Mouse (Mus musculus) liver, postnatal 0 days (tissue): ENCODE results near the gene Nsg1. TPM values are rescaled to one million over a fixed set of nuclear protein-coding genes. Genes with fewer than 3 reads are reported as not detected.

ENCODE experiments used
- ATAC-seq: fragments of 200-750 bp; cut with Nextera tagmentation; 2 replicates; pipeline ENCODE4 v1.8.0; 2017; ENCODE audit warnings: mild to moderate bottlenecking, moderate library complexity
- DNase-seq: peaks from one replicate; pipeline ENCODE4 v3.0.0-alpha.2; 2016
- H3K27ac ChIP-seq: fragments of 300-500 bp; sonication (generic); 2 replicates; pipeline ENCODE4 v1.5.1; 2014; ENCODE audit warnings: antibody characterized with exemption, moderate library complexity, mild to moderate bottlenecking, low read depth
- H3K27me3 ChIP-seq: fragments of 300-500 bp; sonication (generic); 2 replicates; pipeline ENCODE4 v1.6.1; 2014; ENCODE audit warnings: low read length, control low read depth, mixed read lengths; ENCODE audit not compliant: insufficient read depth
- H3K36me3 ChIP-seq: fragments of 300-500 bp; sonication (generic); replicated peaks from 2 replicates; pipeline ENCODE4 v1.6.1; 2014; ENCODE audit warnings: mild to moderate bottlenecking, control low read depth, low read length, moderate library complexity, mixed read lengths; ENCODE audit not compliant: insufficient read depth
- H3K4me1 ChIP-seq: fragments of 300-500 bp; sonication (generic); 2 replicates; pipeline ENCODE4 v1.6.1; 2014; ENCODE audit warnings: antibody characterized with exemption, mild to moderate bottlenecking, control low read depth; ENCODE audit not compliant: insufficient read depth
- H3K4me2 ChIP-seq: fragments of 300-500 bp; sonication (generic); 2 replicates; pipeline ENCODE4 v1.6.1; 2014; ENCODE audit warnings: low read depth, mild to moderate bottlenecking, low read length, moderate library complexity, mixed read lengths
- H3K4me3 ChIP-seq: fragments of 300-500 bp; sonication (generic); 2 replicates; pipeline ENCODE4 v1.5.1; 2014; ENCODE audit warnings: low read depth, low read length
- H3K9ac ChIP-seq: fragments of 300-500 bp; sonication (generic); replicated peaks from 2 replicates; pipeline ENCODE4 v1.6.1; 2014; ENCODE audit warnings: mild to moderate bottlenecking, moderate library complexity
- H3K9me3 ChIP-seq: fragments of 300-500 bp; sonication (generic); 2 replicates; pipeline ENCODE4 v1.6.1; 2016; ENCODE audit warnings: mild to moderate bottlenecking, control low read depth, low read length, mixed read lengths
- CTCF ChIP-seq: sonication (generic); IDR thresholded peaks from 2 replicates; pipeline ENCODE4 v1.5.1; 2016; ENCODE audit warnings: antibody characterized with exemption, low read depth
- EP300 ChIP-seq: IDR thresholded peaks from 2 replicates; pipeline ENCODE4 v1.6.1; 2016; ENCODE audit warnings: antibody characterized with exemption, low read depth, mild to moderate bottlenecking
- WGBS: fragments of 180-500 bp; shearing (Covaris S2); extraction: QIAGEN DNeasy Blood & Tissue Kit; methylation state at CpG from one replicate; pipeline ENCODE4 v1.1.7; 2014; ENCODE audit not compliant: insufficient replicate concordance; 5-methylcytosine and 5-hydroxymethylcytosine counted together
- polyA plus RNA-seq: library from polyadenylated mRNA; unstranded; fragments of >200 nt; fragmentation: Nextera tagmentation; extraction: Ambion mirVana; gene quantifications from 2 replicates; pipeline ENCODE4 v1.2.1, GENCODE M21; 2015

Nsg1 gene
- polyA plus RNA-seq, 1 experiment from 2014 or later, result 1.3 TPM

- H3K9ac ChIP-seq, result no peak overlapping the region
- H3K4me2 ChIP-seq, result no peak overlapping the region
- no peak for ATAC-seq
- no peak for TF ChIP-seq CTCF
- TF ChIP-seq EP300, result no peak
- H3K4me1 ChIP-seq, result no peaks in the 10 kb centered on the region
- H3K27me3 ChIP-seq, result peaks cover 3% of the 10 kb centered on the region; the same call in 1 of the 2 replicates
- WGBS, result 74% methylated on average over 10 of the region's 10 CpGs
- no peaks in the 10 kb centered on the region for H3K36me3 ChIP-seq
- DNase-seq, result no peak
- no peak overlapping the region for H3K27ac ChIP-seq
- no peaks in the 10 kb centered on the region for H3K9me3 ChIP-seq
- no peak overlapping the region for H3K4me3 ChIP-seq
Measured at GRCm38 (mm10) chr5:38152201-38153108, 7.3 kb downstream of the Nsg1 start.

- no peak overlapping the region for H3K4me2 ChIP-seq
- ATAC-seq, result no peak
- 69% methylated on average over 3 of the region's 3 CpGs for WGBS
- H3K36me3 ChIP-seq, result no peaks in the 10 kb centered on the region
- no peak overlapping the region for H3K27ac ChIP-seq
- TF ChIP-seq EP300, result no peak
- no peak for TF ChIP-seq CTCF
- no peaks in the 10 kb centered on the region for H3K27me3 ChIP-seq
- no peak overlapping the region for H3K4me3 ChIP-seq
- H3K9ac ChIP-seq, result no peak overlapping the region
- H3K4me1 ChIP-seq, result no peaks in the 10 kb centered on the region
- DNase-seq, result no peak
- no peaks in the 10 kb centered on the region for H3K9me3 ChIP-seq
Measured at GRCm38 (mm10) chr5:38151264-38151663, 8.4 kb downstream of the Nsg1 start.

GRCm38 (mm10) chr5:38146524-38146923 is 13.2 kb downstream of the Nsg1 start:
- DNase-seq, result no peak
- no peak overlapping the region for H3K4me3 ChIP-seq

GRCm38 (mm10) chr5:38140893-38141292 is 18.8 kb downstream of the Nsg1 start:
- Histone ChIP-seq H3K36me3 (no peaks in the 10 kb centered on the region), H3K27me3 (no peaks in the 10 kb centered on the region), H3K4me3 (no peak overlapping the region), H3K27ac (no peak overlapping the region), H3K9ac (no peak overlapping the region), H3K9me3 (no peaks in the 10 kb centered on the region), H3K4me1 (no peaks in the 10 kb centered on the region), H3K4me2 (no peak overlapping the region)
- DNase-seq (no peak), ATAC-seq (no peak)
- 63% methylated on average over 6 of the region's 6 CpGs for WGBS
- TF ChIP-seq CTCF, result no peak
- TF ChIP-seq EP300, result no peak

More at GRCm38 (mm10) chr5:38146524-38146923, 13.2 kb downstream of the Nsg1 start:
- TF ChIP-seq EP300 (no peak), CTCF (no peak)
- H3K27me3 ChIP-seq, result no peaks in the 10 kb centered on the region
- no peak overlapping the region for H3K4me2 ChIP-seq
- no peak for ATAC-seq
- WGBS, result 80% methylated on average over 6 of the region's 6 CpGs
- no peaks in the 10 kb centered on the region for H3K9me3 ChIP-seq
- H3K36me3 ChIP-seq, result no peaks in the 10 kb centered on the region
- no peaks in the 10 kb centered on the region for H3K4me1 ChIP-seq
- H3K27ac ChIP-seq, result no peak overlapping the region
- no peak overlapping the region for H3K9ac ChIP-seq

GRCm38 (mm10) chr5:38137163-38137562 is 22.5 kb downstream of the Nsg1 start:
- 78% methylated on average over 9 of the region's 9 CpGs for WGBS
- ATAC-seq (no peak), DNase-seq (no peak)
- Histone ChIP-seq H3K9ac (no peak overlapping the region), H3K9me3 (no peaks in the 10 kb centered on the region), H3K27ac (no peak overlapping the region), H3K4me2 (no peak overlapping the region), H3K27me3 (no peaks in the 10 kb centered on the region), H3K4me1 (no peaks in the 10 kb centered on the region), H3K36me3 (0 out of 2 replicates have a peak, but pooled peaks cover 2% of the 10 kb centered on the region), H3K4me3 (no peak overlapping the region)
- TF ChIP-seq EP300, result no peak
- no peak for TF ChIP-seq CTCF

DNA sequence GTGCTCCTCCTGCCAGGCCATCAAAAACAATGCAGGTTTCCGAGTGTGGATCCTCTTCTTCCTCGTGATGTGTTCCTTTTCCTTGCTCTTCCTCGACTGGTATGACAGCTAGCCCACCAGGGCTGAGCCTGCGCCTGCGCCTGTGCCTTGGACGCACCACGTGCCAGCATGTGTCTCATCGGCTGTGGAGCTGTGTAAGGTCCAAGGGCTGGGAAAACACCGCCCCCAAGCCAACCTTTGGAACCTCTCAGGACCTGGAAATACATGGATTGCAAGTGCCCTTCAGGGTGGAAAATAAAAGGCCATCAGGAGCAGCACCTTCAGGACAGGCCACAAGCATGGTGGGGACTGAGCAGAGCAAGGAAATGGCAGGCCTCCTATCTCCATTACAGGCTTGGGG is 23.5 kb downstream of the Nsg1 start:
- TF ChIP-seq EP300 (no peak), CTCF (no peak)
- H3K4me3 ChIP-seq, result no peak overlapping the region
- H3K36me3 ChIP-seq, result 0 out of 2 replicates have a peak, but pooled peaks cover 2% of the 10 kb centered on the region
- ATAC-seq (peak; percentile 53; the same call in 1 of the 2 replicates), DNase-seq (no peak)
- no peak overlapping the region for H3K9ac ChIP-seq
- no peaks in the 10 kb centered on the region for H3K4me1 ChIP-seq
- H3K9me3 ChIP-seq, result no peaks in the 10 kb centered on the region
- H3K27ac ChIP-seq, result no peak overlapping the region
- H3K4me2 ChIP-seq, result no peak overlapping the region
- 75% methylated on average over 9 of the region's 9 CpGs for WGBS
- no peaks in the 10 kb centered on the region for H3K27me3 ChIP-seq
